Mouse (Mus musculus) bone marrow, adult 2 months (tissue): Measurements from ENCODE around the gene Pde4d.

Experiments used
- CTCF ChIP-seq: fragments of 200-500 bp; IDR thresholded peaks from 2 replicates; pipeline ENCODE4 v1.5.1; 2011; ENCODE audit warnings: low read length, control low read depth; ENCODE audit not compliant: control insufficient read depth, insufficient read depth
- POLR2A ChIP-seq: fragments of 200-500 bp; IDR thresholded peaks from 2 replicates; pipeline ENCODE4 v1.6.1; 2011; ENCODE audit warnings: low read depth, mild to moderate bottlenecking, control low read depth, low read length, borderline replicate concordance; ENCODE audit not compliant: control insufficient read depth

GRCm38 (mm10) chr13:109623201-109623600 is 1173.5 kb downstream of the Pde4d start:
- no peak for TF ChIP-seq POLR2A
- no peak for TF ChIP-seq CTCF
